Mouse (Mus musculus): ENCODE results near the gene Vdac1. TPM values are rescaled to one million over a fixed set of nuclear protein-coding genes. Genes with fewer than 3 reads are reported as not detected.
A peak's percentile ranks its signal among the peaks of the same experiment; 100 is the strongest.

The Vdac1 gene
- polyA plus RNA-seq (2015; fragmentation: Nextera tagmentation; extraction: Ambion mirVana) = 287 and 295 TPM in 2 replicates

- Histone ChIP-seq H3K9me3 (no peaks in the 10 kb centered on the region), H3K27me3 (replicated peaks) (no peaks in the 10 kb centered on the region), H3K4me2 (replicated peaks) (peak within 1 kb of the TSS; percentile 64), H3K9ac (peak within 1 kb of the TSS; percentile 98), H3K4me1 (replicated peaks) (peaks cover 35% of the 10 kb centered on the region), H3K27ac (peak within 1 kb of the TSS; percentile 99), H3K36me3 (no peaks in the 10 kb centered on the region), H3K4me3 (replicated peaks) (peak within 1 kb of the TSS; percentile 98)
- ATAC-seq = peak; percentile 94
- under 1% methylated on average over 84 of the region's 84 CpGs for WGBS
These were observed at the start of gene Vdac1 for GRCm38 (mm10) chr11:52360471-52361277. Gene Vdac1, plus strand, starts transcription at chr11:52360860.

GRCm38 (mm10) chr11:52314102-52314793 lies 46.4 kb upstream of the Vdac1 start:
- no peak overlapping the region for H3K27ac ChIP-seq
- WGBS = 19% methylated on average over 26 of the region's 26 CpGs
- no peak overlapping the region for H3K9ac ChIP-seq
- H3K4me1 ChIP-seq (replicated peaks) = 0 out of 2 replicates have a peak, but pooled peaks cover 3% of the 10 kb centered on the region
- no peaks in the 10 kb centered on the region for H3K27me3 ChIP-seq (replicated peaks)
- H3K9me3 ChIP-seq = no peaks in the 10 kb centered on the region
- H3K4me3 ChIP-seq (replicated peaks) = no peak overlapping the region
- peak overlapping the region; percentile 28; the same call in 1 of the 2 replicates for H3K4me2 ChIP-seq (replicated peaks)
- H3K36me3 ChIP-seq = no peaks in the 10 kb centered on the region
- no peak for ATAC-seq

- Histone ChIP-seq H3K27me3 (replicated peaks) (no peaks in the 10 kb centered on the region), H3K9ac (no peak overlapping the region), H3K4me2 (replicated peaks) (no peak overlapping the region), H3K4me3 (replicated peaks) (no peak overlapping the region), H3K4me1 (replicated peaks) (0 out of 2 replicates have a peak, but pooled peaks cover 3% of the 10 kb centered on the region), H3K9me3 (no peaks in the 10 kb centered on the region), H3K36me3 (no peaks in the 10 kb centered on the region), H3K27ac (no peak overlapping the region)
- no peak for ATAC-seq
- WGBS = 57% methylated on average over 13 of the region's 13 CpGs
These were observed 42.2 kb upstream of the Vdac1 start for GRCm38 (mm10) chr11:52318445-52318844.

DNA sequence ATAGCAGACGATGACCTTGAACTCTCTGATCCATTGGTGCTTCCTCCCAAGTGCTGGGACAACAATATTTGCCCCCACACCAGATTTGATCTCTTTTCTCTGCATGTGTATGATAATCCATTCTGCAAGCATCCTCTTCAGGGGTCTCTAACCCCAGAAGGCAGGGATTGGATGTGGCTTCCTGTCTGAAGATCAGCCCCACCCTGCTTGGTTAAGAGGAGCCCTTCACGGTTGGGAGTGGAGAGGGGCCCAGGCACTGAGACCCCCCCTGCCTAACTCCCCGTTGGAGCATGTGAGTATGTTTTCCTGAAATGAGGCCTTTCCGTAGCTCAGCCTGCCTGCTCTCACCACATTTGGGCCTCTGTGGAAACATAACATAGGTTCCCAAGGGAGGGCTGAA lies 41.0 kb upstream of the Vdac1 start:
- Histone ChIP-seq H3K36me3 (no peaks in the 10 kb centered on the region), H3K27me3 (replicated peaks) (no peaks in the 10 kb centered on the region), H3K4me3 (replicated peaks) (no peak overlapping the region), H3K4me2 (replicated peaks) (no peak overlapping the region), H3K27ac (no peak overlapping the region), H3K9ac (no peak overlapping the region), H3K4me1 (replicated peaks) (no peaks in the 10 kb centered on the region), H3K9me3 (no peaks in the 10 kb centered on the region)
- ATAC-seq = no peak
- WGBS = 69% methylated on average over 4 of the region's 4 CpGs

GRCm38 (mm10) chr11:52320529-52320928 lies 40.1 kb upstream of the Vdac1 start:
- Histone ChIP-seq H3K9me3 (no peaks in the 10 kb centered on the region), H3K4me3 (replicated peaks) (no peak overlapping the region), H3K4me1 (replicated peaks) (no peaks in the 10 kb centered on the region), H3K36me3 (no peaks in the 10 kb centered on the region), H3K9ac (no peak overlapping the region), H3K27me3 (replicated peaks) (no peaks in the 10 kb centered on the region), H3K27ac (no peak overlapping the region), H3K4me2 (replicated peaks) (no peak overlapping the region)
- ATAC-seq = no peak
- 81% methylated on average over 4 of the region's 4 CpGs for WGBS

DNA sequence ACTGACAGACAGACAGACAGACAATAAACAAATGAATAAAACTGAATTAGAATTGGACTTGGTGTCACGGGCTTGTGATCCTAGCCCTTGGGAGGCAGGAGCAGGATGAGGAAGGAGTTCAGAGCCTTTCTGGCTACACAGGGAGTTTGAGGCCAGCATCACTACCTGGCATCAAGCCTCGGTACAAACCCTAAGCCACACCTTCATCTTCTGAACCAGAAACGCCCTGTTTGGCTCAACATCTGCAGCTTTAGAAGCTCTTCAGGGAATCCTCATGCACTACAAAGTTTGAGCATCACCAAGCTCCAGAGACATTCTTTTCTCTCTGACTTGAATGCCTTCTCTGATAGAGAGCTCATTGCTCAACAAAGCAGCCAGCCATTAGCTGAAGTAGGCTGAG lies 39.1 kb upstream of the Vdac1 start:
- Histone ChIP-seq H3K4me3 (replicated peaks) (no peak overlapping the region), H3K4me1 (replicated peaks) (no peaks in the 10 kb centered on the region), H3K9ac (no peak overlapping the region), H3K4me2 (replicated peaks) (no peak overlapping the region), H3K36me3 (no peaks in the 10 kb centered on the region), H3K9me3 (no peaks in the 10 kb centered on the region), H3K27ac (no peak overlapping the region), H3K27me3 (replicated peaks) (no peaks in the 10 kb centered on the region)
- 72% methylated on average over 3 of the region's 3 CpGs for WGBS
- ATAC-seq = no peak

GRCm38 (mm10) chr11:52324442-52325367 lies 36.0 kb upstream of the Vdac1 start:
- no peaks in the 10 kb centered on the region for H3K9me3 ChIP-seq
- H3K9ac ChIP-seq = no peak overlapping the region
- no peaks in the 10 kb centered on the region for H3K36me3 ChIP-seq
- H3K4me2 ChIP-seq (replicated peaks) = no peak overlapping the region
- no peak for ATAC-seq
- no peak overlapping the region for H3K4me3 ChIP-seq (replicated peaks)
- H3K27me3 ChIP-seq (replicated peaks) = no peaks in the 10 kb centered on the region
- 64% methylated on average over 23 of the region's 23 CpGs for WGBS
- H3K4me1 ChIP-seq (replicated peaks) = no peaks in the 10 kb centered on the region
- no peak overlapping the region for H3K27ac ChIP-seq

GRCm38 (mm10) chr11:52327313-52327712 lies 33.3 kb upstream of the Vdac1 start:
- H3K27ac ChIP-seq = no peak overlapping the region
- no peak overlapping the region for H3K9ac ChIP-seq
- H3K27me3 ChIP-seq (replicated peaks) = no peaks in the 10 kb centered on the region
- H3K4me2 ChIP-seq (replicated peaks) = no peak overlapping the region
- H3K4me3 ChIP-seq (replicated peaks) = no peak overlapping the region
- 50% methylated on average over 3 of the region's 3 CpGs for WGBS
- no peaks in the 10 kb centered on the region for H3K9me3 ChIP-seq
- H3K4me1 ChIP-seq (replicated peaks) = no peaks in the 10 kb centered on the region
- no peaks in the 10 kb centered on the region for H3K36me3 ChIP-seq
- no peak for ATAC-seq

DNA sequence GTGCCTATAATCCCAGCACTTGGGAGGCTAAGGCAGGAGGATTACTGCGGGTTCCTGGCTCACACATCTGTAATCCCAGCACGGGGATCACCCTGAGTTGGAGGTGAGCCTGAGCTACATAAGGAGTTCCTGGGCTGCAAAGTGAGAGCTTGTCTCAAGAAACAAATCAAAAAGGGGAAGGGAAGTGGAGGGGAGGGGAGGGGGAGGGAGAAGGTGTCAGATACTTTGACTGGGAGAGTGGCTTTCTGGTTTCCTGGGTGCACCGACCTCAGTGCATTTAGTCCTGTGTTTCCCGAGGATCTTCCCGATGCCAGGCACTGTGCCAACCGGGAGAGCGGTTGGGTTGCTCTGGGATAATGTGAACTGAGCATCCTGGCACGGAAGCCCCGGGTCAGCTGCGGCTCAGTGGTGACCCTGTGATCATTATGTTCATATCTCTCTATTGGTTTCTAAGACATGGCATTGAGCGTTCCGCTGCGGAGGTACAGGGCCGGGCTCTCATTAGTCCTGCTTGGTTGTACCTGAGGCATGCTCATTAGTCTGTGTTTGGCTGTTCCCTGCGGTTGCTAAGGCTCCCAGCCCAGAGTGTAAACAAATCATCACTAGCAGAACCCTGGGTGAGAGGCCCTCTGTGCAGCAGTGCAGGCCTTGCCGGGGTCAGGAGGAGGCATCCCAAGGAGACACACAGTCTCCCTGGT lies 28.1 kb upstream of the Vdac1 start:
- no peak overlapping the region for H3K4me3 ChIP-seq (replicated peaks)
- ATAC-seq = peak; percentile 57; the same call in 1 of the 2 replicates
- no peak overlapping the region for H3K27ac ChIP-seq
- H3K9me3 ChIP-seq = no peaks in the 10 kb centered on the region
- no peak overlapping the region for H3K4me2 ChIP-seq (replicated peaks)
- no peaks in the 10 kb centered on the region for H3K36me3 ChIP-seq
- H3K4me1 ChIP-seq (replicated peaks) = 0 out of 2 replicates have a peak, but pooled peaks cover 10% of the 10 kb centered on the region
- no peak overlapping the region for H3K9ac ChIP-seq
- no peaks in the 10 kb centered on the region for H3K27me3 ChIP-seq (replicated peaks)
- 28% methylated on average over 16 of the region's 16 CpGs for WGBS

- no peak for ATAC-seq
- H3K27ac ChIP-seq = no peak overlapping the region
- WGBS = 93% methylated on average over 13 of the region's 13 CpGs
These were observed 27.0 kb upstream of the Vdac1 start for GRCm38 (mm10) chr11:52333616-52334015.

DNA sequence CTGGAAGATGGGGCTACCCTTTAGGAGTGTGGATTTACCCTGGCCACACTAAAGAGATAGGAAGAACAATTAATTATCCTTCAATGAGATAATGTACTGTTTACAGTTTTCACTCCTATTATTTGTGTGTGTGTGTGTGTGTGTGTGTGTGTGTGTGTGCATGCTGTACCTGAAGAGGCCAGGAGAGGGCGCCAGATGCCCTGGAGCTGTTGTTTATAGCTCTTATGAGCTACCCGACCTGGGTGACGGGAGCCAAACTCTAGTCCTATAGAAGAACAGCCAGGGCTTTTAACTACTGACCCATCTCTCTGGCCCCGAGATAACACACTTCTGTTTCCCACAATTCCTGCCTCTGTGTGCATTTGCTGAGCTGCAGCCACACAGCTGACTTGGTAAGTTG lies 25.4 kb upstream of the Vdac1 start:
- 0 out of 2 replicates have a peak, but pooled peaks cover 10% of the 10 kb centered on the region for H3K4me1 ChIP-seq (replicated peaks)
- no peaks in the 10 kb centered on the region for H3K36me3 ChIP-seq
- no peaks in the 10 kb centered on the region for H3K27me3 ChIP-seq (replicated peaks)
- H3K9me3 ChIP-seq = no peaks in the 10 kb centered on the region
- no peak overlapping the region for H3K4me3 ChIP-seq (replicated peaks)
- H3K9ac ChIP-seq = no peak overlapping the region
- ATAC-seq = no peak
- no peak overlapping the region for H3K4me2 ChIP-seq (replicated peaks)
- no peak overlapping the region for H3K27ac ChIP-seq
- WGBS = 83% methylated on average over 4 of the region's 4 CpGs

More at GRCm38 (mm10) chr11:52333616-52334015, 27.0 kb upstream of the Vdac1 start:
- no peaks in the 10 kb centered on the region for H3K36me3 ChIP-seq
- no peaks in the 10 kb centered on the region for H3K9me3 ChIP-seq
- H3K4me1 ChIP-seq (replicated peaks) = 0 out of 2 replicates have a peak, but pooled peaks cover 10% of the 10 kb centered on the region
- H3K27me3 ChIP-seq (replicated peaks) = no peaks in the 10 kb centered on the region
- no peak overlapping the region for H3K4me2 ChIP-seq (replicated peaks)
- no peak overlapping the region for H3K9ac ChIP-seq
- H3K4me3 ChIP-seq (replicated peaks) = no peak overlapping the region
